Mouse (Mus musculus) myocyte (in vitro differentiated cells): ENCODE data around the gene Dnajc14.

Experiments used
- CEBPB ChIP-seq: IDR thresholded peaks from 2 replicates; pipeline ENCODE4 v1.6.1; 2011; ENCODE audit warnings: mild to moderate bottlenecking, moderate library complexity; ENCODE audit not compliant: poor library complexity, insufficient read depth, severe bottlenecking
- E2F4 ChIP-seq: IDR thresholded peaks from one replicate; pipeline ENCODE4 v1.6.1; 2011; ENCODE audit warnings: mild to moderate bottlenecking, control low read depth, moderate library complexity; ENCODE audit not compliant: insufficient read depth
- MAX ChIP-seq: IDR thresholded peaks from one replicate; pipeline ENCODE4 v1.6.1; 2011; ENCODE audit warnings: low read depth, mild to moderate bottlenecking, control low read depth
- MYOD1 ChIP-seq, 3 experiments: IDR thresholded peaks; one replicate each; pipeline ENCODE4 v1.6.1; 2011; ENCODE audit warnings: control low read depth in 2 of 3, low read depth in 2 of 3, mild to moderate bottlenecking in 2 of 3, moderate library complexity in 1 of 3; ENCODE audit not compliant: insufficient read length in 2 of 3, control insufficient read depth in 1 of 3
- MYOG ChIP-seq, 3 experiments: IDR thresholded peaks; one replicate each; pipeline ENCODE4 v1.6.1; 2011; ENCODE audit warnings: control low read depth in 2 of 3, low read depth in 2 of 3, mild to moderate bottlenecking in 2 of 3; ENCODE audit not compliant: insufficient read length in 2 of 3, control insufficient read depth in 1 of 3, insufficient read depth in 1 of 3
- POLR2A ChIP-seq: IDR thresholded peaks from one replicate; pipeline ENCODE4 v1.6.1; 2011; ENCODE audit warnings: low read depth, mild to moderate bottlenecking, control low read depth, moderate library complexity; ENCODE audit not compliant: insufficient read length
- POLR2AphosphoS2 ChIP-seq: IDR thresholded peaks from one replicate; pipeline ENCODE4 v1.6.1; 2011; ENCODE audit warnings: low read depth, control low read depth; ENCODE audit not compliant: insufficient read length
- REST ChIP-seq: IDR thresholded peaks from one replicate; pipeline ENCODE4 v1.6.1; 2011; ENCODE audit warnings: mild to moderate bottlenecking, control low read depth, moderate library complexity; ENCODE audit not compliant: insufficient read depth, insufficient read length
- SRF ChIP-seq: IDR thresholded peaks from one replicate; pipeline ENCODE4 v1.6.1; 2011; ENCODE audit warnings: low read depth; ENCODE audit not compliant: control insufficient read depth, insufficient read length
- TCF12 ChIP-seq: IDR thresholded peaks from one replicate; pipeline ENCODE4 v1.6.1; 2011; ENCODE audit warnings: mild to moderate bottlenecking, control low read depth; ENCODE audit not compliant: poor library complexity, insufficient read depth, severe bottlenecking
- TCF3 ChIP-seq: IDR thresholded peaks from one replicate; pipeline ENCODE4 v1.6.1; 2011; ENCODE audit warnings: low read depth, control low read depth; ENCODE audit not compliant: insufficient read length
- USF1 ChIP-seq: IDR thresholded peaks from one replicate; pipeline ENCODE4 v1.6.1; 2011; ENCODE audit warnings: low read depth, mild to moderate bottlenecking, control low read depth, moderate library complexity

DNA sequence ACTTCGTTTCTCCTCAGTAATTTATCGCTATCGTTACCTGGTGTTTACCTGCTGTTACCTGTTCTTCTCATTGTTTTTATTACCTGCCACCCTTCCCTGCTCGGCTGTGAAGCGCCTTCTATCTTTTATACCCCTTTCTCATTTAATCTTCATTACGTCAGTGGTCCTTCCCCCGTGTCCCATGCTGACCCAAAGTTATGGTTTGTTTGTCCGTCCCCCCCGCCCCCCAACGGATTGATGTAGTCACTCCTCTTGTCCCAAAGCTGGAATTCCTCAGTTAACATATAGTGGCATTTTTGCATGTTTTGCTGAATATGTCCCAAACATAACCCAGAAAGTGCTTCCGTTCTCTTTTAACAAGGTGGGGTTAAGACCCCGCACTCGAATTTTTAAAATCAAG, 18.3 kb downstream of the Dnajc14 start:
- TF ChIP-seq POLR2A (no peak), REST (no peak), E2F4 (no peak), USF1 (no peak), TCF12 (no peak), MYOG (IDR thresholded peaks at IDR 0.05; ENCODE audit: control insufficient read depth in 1 of 3, insufficient read depth in 1 of 3, insufficient read length in 2 of 3, low read depth in 2 of 3) (no peak), TCF3 (no peak), MYOD1 (IDR thresholded peaks at IDR 0.05; ENCODE audit: control insufficient read depth in 1 of 3, insufficient read length in 2 of 3, low read depth in 2 of 3) (no peak), POLR2AphosphoS2 (no peak), MAX (no peak), CEBPB (no peak), SRF (no peak)
